Mouse (Mus musculus) hindbrain, embryonic 10.5 days (tissue): ENCODE results near the gene Rnf135. TPM values are rescaled to one million over a fixed set of nuclear protein-coding genes. Genes with fewer than 3 reads are reported as not detected.
"Not testable (repeated sequence)": the region's sequence is repeated elsewhere in the genome, so short reads cannot be mapped to it uniquely, and the experiment has no call there.

Source experiments
- DNase-seq: peaks from one replicate; pipeline ENCODE4 v3.0.0-alpha.2; 2017; ENCODE audit warnings: low spot score
- H3K27ac ChIP-seq: fragments of 300-500 bp; sonication (generic); 2 replicates; pipeline ENCODE4 v1.5.1; 2016; ENCODE audit warnings: mild to moderate bottlenecking, moderate library complexity
- H3K27me3 ChIP-seq: fragments of 300-500 bp; sonication (generic); 2 replicates; pipeline ENCODE4 v1.6.1; 2016; ENCODE audit warnings: mild to moderate bottlenecking; ENCODE audit not compliant: poor library complexity, insufficient read depth, severe bottlenecking
- H3K36me3 ChIP-seq: fragments of 300-500 bp; sonication (generic); 2 replicates; pipeline ENCODE4 v1.6.1; 2016; ENCODE audit warnings: mild to moderate bottlenecking, moderate library complexity
- H3K4me1 ChIP-seq: fragments of 300-500 bp; sonication (generic); replicated peaks from 2 replicates; pipeline ENCODE4 v1.6.1; 2016; ENCODE audit warnings: mild to moderate bottlenecking
- H3K4me3 ChIP-seq: fragments of 300-500 bp; sonication (generic); 2 replicates; pipeline ENCODE4 v1.5.1; 2016; ENCODE audit warnings: mild to moderate bottlenecking, moderate library complexity
- H3K9me3 ChIP-seq: fragments of 300-500 bp; sonication (generic); 2 replicates; pipeline ENCODE4 v1.6.1; 2016; ENCODE audit warnings: mild to moderate bottlenecking, moderate library complexity
- WGBS: fragments of 180-500 bp; shearing (Covaris S2); methylation state at CpG from one replicate; pipeline ENCODE4 v1.1.7; 2016; 5-methylcytosine and 5-hydroxymethylcytosine counted together
- polyA plus RNA-seq: library from polyadenylated mRNA; unstranded; fragments of >200 nt; fragmentation: Nextera tagmentation; extraction: Ambion mirVana; gene quantifications from 2 replicates; pipeline ENCODE4 v1.2.1, GENCODE M21; 2016

Rnf135 gene
- polyA plus RNA-seq, 1 experiment from 2014 or later: 5.2 TPM

GRCm38 (mm10) chr11:80168611-80169249 is 14.9 kb upstream of the Rnf135 start:
- no peak overlapping the region for H3K4me3 ChIP-seq
- no peaks in the 10 kb centered on the region for H3K9me3 ChIP-seq
- no peaks in the 10 kb centered on the region for H3K4me1 ChIP-seq
- no peaks in the 10 kb centered on the region for H3K36me3 ChIP-seq
- no peak overlapping the region for H3K27ac ChIP-seq
- DNase-seq: no peak
- no peaks in the 10 kb centered on the region for H3K27me3 ChIP-seq
- 83% methylated on average over 4 of the region's 4 CpGs for WGBS

DNA sequence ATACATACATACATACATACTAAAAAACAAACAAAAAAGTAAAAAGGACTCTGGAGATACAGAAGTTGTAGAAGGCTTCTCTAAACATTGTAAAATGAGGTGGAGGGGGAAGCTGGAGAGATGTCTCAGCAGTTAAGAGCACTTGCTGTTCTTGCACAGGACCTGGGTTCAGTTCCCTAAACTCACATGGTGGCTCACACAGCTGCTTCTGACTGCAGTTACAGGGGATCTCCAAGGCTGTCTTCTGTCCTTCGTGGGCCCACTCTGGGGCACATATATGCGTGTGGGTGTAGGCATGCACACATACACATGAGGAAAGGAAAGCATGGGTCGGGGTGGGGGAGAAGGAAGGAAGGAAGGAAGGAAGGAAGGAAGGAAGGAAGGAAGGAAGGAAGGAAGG is 14.0 kb upstream of the Rnf135 start:
- H3K27ac ChIP-seq: no peak overlapping the region
- H3K4me3 ChIP-seq: no peak overlapping the region
- no peaks in the 10 kb centered on the region for H3K27me3 ChIP-seq
- DNase-seq: no peak
- H3K36me3 ChIP-seq: no peaks in the 10 kb centered on the region
- H3K9me3 ChIP-seq: no peaks in the 10 kb centered on the region
- no peaks in the 10 kb centered on the region for H3K4me1 ChIP-seq
- WGBS: 92% methylated on average over 3 of the region's 3 CpGs

DNA sequence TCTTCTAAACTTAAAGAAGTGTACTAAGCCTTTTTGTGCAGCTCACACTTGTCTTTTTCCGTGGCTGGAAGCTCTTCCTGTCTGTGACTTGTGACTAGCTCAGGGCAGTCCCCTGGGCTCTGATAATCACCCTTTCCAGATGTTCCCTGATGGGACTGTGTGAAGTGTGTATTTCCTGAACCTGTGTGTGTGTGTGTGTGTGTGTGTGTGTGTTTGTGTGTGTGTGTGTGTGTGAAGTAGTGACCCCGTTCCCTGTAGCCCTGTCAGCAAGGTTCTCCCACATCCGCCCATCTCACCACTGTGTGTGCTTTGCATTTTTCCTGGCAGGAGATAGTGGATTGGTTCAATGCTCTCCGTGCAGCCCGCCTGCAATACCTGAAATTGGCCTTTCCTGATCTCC is 13.3 kb upstream of the Rnf135 start:
- no peaks in the 10 kb centered on the region for H3K27me3 ChIP-seq
- H3K4me1 ChIP-seq: no peaks in the 10 kb centered on the region
- no peak overlapping the region for H3K4me3 ChIP-seq
- no peaks in the 10 kb centered on the region for H3K36me3 ChIP-seq
- H3K27ac ChIP-seq: no peak overlapping the region
- H3K9me3 ChIP-seq: no peaks in the 10 kb centered on the region
- no peak for DNase-seq
- 80% methylated on average over 5 of the region's 5 CpGs for WGBS

DNA sequence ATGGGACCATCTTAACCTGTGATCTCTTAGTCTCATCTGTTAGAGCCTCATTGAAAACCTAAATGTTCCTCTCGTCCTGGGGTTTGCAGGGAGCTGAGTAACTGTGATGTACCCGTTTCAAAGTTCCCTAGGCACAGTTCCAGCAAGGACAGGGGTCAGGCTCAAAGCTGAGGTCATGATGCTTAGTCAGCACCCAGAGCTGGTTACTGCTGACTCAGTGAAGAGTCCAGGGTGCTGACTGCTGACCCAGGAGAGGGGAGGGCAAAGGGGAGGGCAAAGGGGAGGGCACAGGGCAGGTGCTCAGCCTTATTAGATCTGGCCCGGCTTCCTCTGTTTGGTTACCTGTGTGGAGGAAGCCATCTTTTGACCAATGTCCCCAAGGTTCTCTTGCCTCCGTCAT is 11.8 kb upstream of the Rnf135 start:
- Histone ChIP-seq H3K9me3 (no peaks in the 10 kb centered on the region), H3K27me3 (no peaks in the 10 kb centered on the region), H3K4me1 (0 out of 2 replicates have a peak, but pooled peaks cover 3% of the 10 kb centered on the region), H3K27ac (no peak overlapping the region), H3K36me3 (no peaks in the 10 kb centered on the region), H3K4me3 (no peak overlapping the region)
- no peak for DNase-seq
- WGBS: 72% methylated on average over 4 of the region's 4 CpGs

- H3K4me1 ChIP-seq: 0 out of 2 replicates have a peak, but pooled peaks cover 3% of the 10 kb centered on the region
- H3K27me3 ChIP-seq: no peaks in the 10 kb centered on the region
- H3K9me3 ChIP-seq: no peaks in the 10 kb centered on the region
- no peak overlapping the region for H3K27ac ChIP-seq
- no peak overlapping the region for H3K4me3 ChIP-seq
- 85% methylated on average over 11 of the region's 11 CpGs for whole genome bisulfite sequencing
- H3K36me3 ChIP-seq: no peaks in the 10 kb centered on the region
- no peak for DNase-seq
Measured at GRCm38 (mm10) chr11:80173963-80174670, 9.5 kb upstream of the Rnf135 start.

- Histone ChIP-seq H3K4me3 (no peak overlapping the region), H3K36me3 (no peaks in the 10 kb centered on the region), H3K27ac (no peak overlapping the region), H3K27me3 (no peaks in the 10 kb centered on the region), H3K4me1 (0 out of 2 replicates have a peak, but pooled peaks cover 3% of the 10 kb centered on the region), H3K9me3 (no peaks in the 10 kb centered on the region)
- WGBS: 77% methylated on average over 11 of the region's 11 CpGs
- no peak for DNase-seq
Measured at GRCm38 (mm10) chr11:80176911-80177895, 6.4 kb upstream of the Rnf135 start.

DNA sequence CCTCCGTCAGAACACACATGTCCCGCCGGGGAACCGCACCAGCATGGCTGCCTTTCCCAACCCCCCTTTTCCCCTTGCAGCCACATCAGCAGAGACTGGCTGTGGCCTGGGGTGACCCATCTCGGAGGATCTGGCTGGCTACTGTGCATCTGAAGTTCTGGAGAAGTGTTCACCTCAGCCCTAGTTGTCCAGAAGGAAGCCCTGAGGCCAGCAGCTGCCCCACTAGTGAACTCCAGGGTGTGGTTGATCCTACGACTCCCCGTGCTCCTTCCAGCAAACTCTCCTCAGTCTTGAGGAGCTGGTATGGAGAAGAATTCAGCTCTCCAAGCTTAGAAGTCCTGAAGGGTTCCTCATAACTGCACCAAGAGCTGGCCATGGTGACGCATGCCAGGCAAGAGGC is 5.3 kb upstream of the Rnf135 start:
- WGBS: 84% methylated on average over 8 of the region's 8 CpGs
- H3K4me3 ChIP-seq: no peak overlapping the region

DNA sequence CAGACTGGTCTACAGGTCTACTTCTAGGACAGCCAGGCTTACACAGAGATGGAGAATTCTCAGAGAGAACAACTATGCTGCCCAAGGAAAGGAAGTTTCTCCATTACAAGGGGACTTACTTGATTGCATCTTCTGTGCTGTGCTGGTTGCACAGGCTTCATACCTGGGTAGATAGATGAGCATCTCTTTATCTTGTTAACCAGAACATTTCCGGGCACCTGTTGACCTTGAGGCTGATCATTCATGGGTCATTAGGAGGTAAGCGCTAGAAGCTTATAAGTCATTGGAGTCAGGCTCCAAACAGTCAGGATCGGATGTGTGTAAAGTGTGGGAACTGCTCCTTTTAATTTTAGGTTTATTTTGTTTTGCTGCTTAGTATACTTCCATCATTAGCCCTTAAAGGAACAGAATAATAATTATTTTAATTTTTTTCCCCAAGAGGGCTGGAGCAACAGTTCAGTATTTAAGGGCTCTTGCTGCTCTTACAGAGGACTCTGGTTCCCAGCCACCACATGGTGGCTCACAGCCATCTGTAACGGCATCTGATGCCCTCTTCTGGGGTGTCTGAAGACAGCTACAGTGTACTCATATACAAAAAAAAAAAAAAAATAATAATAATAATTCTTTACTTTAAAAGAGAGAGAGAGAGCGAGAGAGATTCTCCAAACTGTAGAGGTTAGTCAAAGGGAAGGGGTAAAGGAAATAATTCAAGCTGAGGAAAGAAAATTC is 2.5 kb upstream of the Rnf135 start:
- DNase-seq: no peak
- Histone ChIP-seq H3K4me1 (peaks cover 7% of the 10 kb centered on the region; the same call in 1 of the 2 replicates), H3K4me3 (no peak overlapping the region), H3K36me3 (no peaks in the 10 kb centered on the region), H3K27me3 (no peaks in the 10 kb centered on the region), H3K27ac (no peak overlapping the region), H3K9me3 (no peaks in the 10 kb centered on the region)
- WGBS: 74% methylated on average over 5 of the region's 5 CpGs

More for the DNA sequence above, 5.3 kb upstream of the Rnf135 start:
- 0 out of 2 replicates have a peak, but pooled peaks cover 3% of the 10 kb centered on the region for H3K4me1 ChIP-seq
- no peaks in the 10 kb centered on the region for H3K27me3 ChIP-seq
- H3K9me3 ChIP-seq: no peaks in the 10 kb centered on the region
- H3K27ac ChIP-seq: no peak overlapping the region
- DNase-seq: no peak
- no peaks in the 10 kb centered on the region for H3K36me3 ChIP-seq

- not testable (repeated sequence) for DNase-seq, H3K4me1 ChIP-seq, H3K27me3 ChIP-seq, H3K9me3 ChIP-seq, H3K36me3 ChIP-seq
- H3K4me3 ChIP-seq: peak overlapping the region; percentile 70
- WGBS: 44% methylated on average over 12 of the region's 12 CpGs
- H3K27ac ChIP-seq: peak overlapping the region; percentile 89
Measured at GRCm38 (mm10) chr11:80183054-80183704, 472 bp upstream of the Rnf135 start.

GRCm38 (mm10) chr11:80184531-80185071 is 950 bp downstream of the Rnf135 start:
- Histone ChIP-seq H3K4me3 (peak overlapping the region; percentile 70), H3K4me1 (peaks cover 7% of the 10 kb centered on the region; the same call in 1 of the 2 replicates), H3K27me3 (no peaks in the 10 kb centered on the region), H3K27ac (no peak overlapping the region), H3K36me3 (no peaks in the 10 kb centered on the region), H3K9me3 (no peaks in the 10 kb centered on the region)
- no peak for DNase-seq
- WGBS: 93% methylated on average over 6 of the region's 6 CpGs

- not testable (repeated sequence) for DNase-seq, H3K27me3 ChIP-seq, H3K36me3 ChIP-seq, H3K9me3 ChIP-seq, H3K4me3 ChIP-seq, H3K27ac ChIP-seq, H3K4me1 ChIP-seq
- WGBS: 65% methylated on average over 5 of the region's 5 CpGs
Measured at GRCm38 (mm10) chr11:80185441-80185976, 1.9 kb downstream of the Rnf135 start.
